Mouse (Mus musculus): ENCODE data around the gene Olfr979. TPM values are rescaled to one million over a fixed set of nuclear protein-coding genes. Genes with fewer than 3 reads are reported as not detected.

Gene Olfr979
- not detected in 2 replicates for polyA plus RNA-seq (2012; rRNA removed; ENCODE audit: low replicate concordance)

DNA sequence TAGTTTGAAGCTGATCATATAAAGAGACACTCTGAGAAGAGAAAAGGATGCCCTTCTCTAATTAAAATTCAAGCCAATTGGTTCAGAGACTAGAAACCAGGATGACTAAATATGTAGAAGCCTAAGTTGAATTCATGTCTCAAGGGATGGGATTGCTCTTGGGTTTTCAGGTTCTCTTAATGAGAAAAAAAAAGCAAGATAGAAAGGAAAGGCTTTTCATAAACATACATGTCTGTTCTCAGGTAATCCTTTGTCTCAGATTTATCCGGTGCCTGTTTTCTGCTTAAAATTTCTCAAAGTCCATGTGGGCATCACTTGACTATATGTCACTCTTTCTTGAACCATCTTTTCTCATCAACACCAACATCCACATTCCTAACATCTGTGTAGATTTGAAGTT, at the start of gene Olfr979:
Olfr979 (minus strand) TSS at position 101 of the 400 bp plus-strand sequence.

GRCm38 (mm10) chr9:40021164-40021563, 17.9 kb upstream of the Olfr979 start, which contains the start of gene Olfr981:
Gene Olfr981, plus strand, starts transcription at chr9:40021464.

DNA sequence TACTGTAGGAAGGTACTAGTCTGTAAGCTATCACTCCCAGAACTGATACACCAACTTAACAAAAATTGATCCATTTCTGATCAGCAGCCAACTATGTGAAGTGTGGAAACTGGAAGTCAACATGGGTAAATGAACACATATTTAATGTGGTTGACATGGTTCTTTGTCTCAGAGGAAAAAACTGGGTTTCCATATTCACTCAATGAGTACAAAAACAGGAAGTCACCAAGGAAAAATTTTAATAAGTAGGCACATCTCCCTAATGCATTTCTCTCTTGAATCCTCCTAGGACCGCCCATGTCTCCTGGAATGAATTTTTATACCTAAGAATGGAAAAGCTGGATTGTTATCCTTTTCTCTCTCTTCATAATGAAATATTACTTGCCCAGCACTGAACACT, 6.2 kb upstream of the Olfr979 start, which contains the start of gene Olfr980:
Olfr980 (minus strand) TSS at position 101 of the 400 bp plus-strand sequence.

GRCm38 (mm10) chr9:39991813-39992212, 11.5 kb downstream of the Olfr979 start, which contains the start of gene Olfr978:
Gene Olfr978, plus strand, starts transcription at chr9:39992113.

DNA sequence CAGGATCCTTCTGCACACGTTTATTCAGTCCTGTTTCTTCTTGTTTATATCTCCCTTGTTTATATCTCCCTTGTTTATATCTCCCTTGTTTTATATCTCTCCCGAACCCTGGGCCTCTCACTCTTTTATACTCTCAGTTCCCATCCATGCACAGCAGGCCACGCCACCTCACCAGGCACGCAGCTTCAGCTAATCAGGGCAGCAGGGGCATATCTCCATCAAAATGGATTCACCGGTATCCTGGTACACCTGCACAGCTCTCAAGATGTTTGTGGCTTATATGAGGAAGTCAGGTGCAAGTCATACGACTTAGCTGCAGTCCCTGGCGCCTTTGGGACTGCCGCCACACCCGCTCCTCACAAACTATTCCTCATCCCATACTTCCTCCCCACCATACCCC, 42.2 kb downstream of the Olfr979 start, which contains the start of gene Olfr976:
Olfr976 (minus strand) TSS at position 101 of the 400 bp plus-strand sequence.

DNA sequence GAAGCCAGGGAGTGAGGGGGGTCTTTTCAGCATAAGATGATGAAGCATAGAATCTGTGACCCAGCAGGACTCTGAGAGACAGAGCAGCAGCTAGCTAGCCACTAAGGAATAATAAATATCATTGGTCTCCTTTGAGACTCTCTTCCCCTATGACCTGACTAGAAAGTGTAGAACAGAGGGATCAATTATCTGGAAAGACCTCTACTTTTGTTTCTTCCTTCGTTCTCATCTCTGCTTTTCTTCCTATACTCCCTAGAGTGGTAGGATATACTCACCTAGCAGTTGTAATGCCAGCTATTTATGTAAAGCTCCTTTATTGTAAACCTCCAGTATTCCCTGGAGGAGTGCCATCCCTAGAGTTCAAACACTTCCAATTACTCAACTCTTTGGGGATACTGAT, 51.3 kb downstream of the Olfr979 start, which contains the start of gene Olfr975:
Olfr975 (minus strand) TSS at position 101 of the 400 bp plus-strand sequence.

Other genes starting within 250 kb of the Olfr979 start
- gene Olfr968, start 220.2 kb downstream of the Olfr979 start, polyA plus RNA-seq (2012; rRNA removed; ENCODE audit: low replicate concordance) = not detected in 2 replicates
- not detected in 2 replicates for gene Olfr969, start 212.5 kb downstream of the Olfr979 start, polyA plus RNA-seq (2012; rRNA removed; ENCODE audit: low replicate concordance)
- not detected in 2 replicates for gene Olfr970, start 194.6 kb downstream of the Olfr979 start, polyA plus RNA-seq (2012; rRNA removed; ENCODE audit: low replicate concordance)
- gene Olfr971, start 166.6 kb downstream of the Olfr979 start, polyA plus RNA-seq (2012; rRNA removed; ENCODE audit: low replicate concordance) = not detected in 2 replicates
- not detected in 2 replicates for gene Olfr972, start 137.0 kb downstream of the Olfr979 start, polyA plus RNA-seq (2012; rRNA removed; ENCODE audit: low replicate concordance)
- gene Olfr229, start 96.1 kb downstream of the Olfr979 start, polyA plus RNA-seq (2012; rRNA removed; ENCODE audit: low replicate concordance) = not detected in 2 replicates
- not detected in 2 replicates for gene Olfr974, start 66.0 kb downstream of the Olfr979 start, polyA plus RNA-seq (2012; rRNA removed; ENCODE audit: low replicate concordance)
- gene Olfr975, start 51.4 kb downstream of the Olfr979 start, polyA plus RNA-seq (2012; rRNA removed; ENCODE audit: low replicate concordance) = not detected in 2 replicates
- not detected in 2 replicates for gene Olfr976, start 42.3 kb downstream of the Olfr979 start, polyA plus RNA-seq (2012; rRNA removed; ENCODE audit: low replicate concordance)
- not detected in 2 replicates for gene Olfr978, start 11.4 kb downstream of the Olfr979 start, polyA plus RNA-seq (2012; rRNA removed; ENCODE audit: low replicate concordance)
- not detected in 2 replicates for gene Olfr980, start 6.1 kb upstream of the Olfr979 start, polyA plus RNA-seq (2012; rRNA removed; ENCODE audit: low replicate concordance)
- gene Olfr981, start 18.0 kb upstream of the Olfr979 start, polyA plus RNA-seq (2012; rRNA removed; ENCODE audit: low replicate concordance) = not detected in 2 replicates
- gene Olfr982, start 70.4 kb upstream of the Olfr979 start, polyA plus RNA-seq (2012; rRNA removed; ENCODE audit: low replicate concordance) = not detected in 2 replicates
- not detected in 2 replicates for gene Olfr983, start 90.1 kb upstream of the Olfr979 start, polyA plus RNA-seq (2012; rRNA removed; ENCODE audit: low replicate concordance)
- not detected in 2 replicates for gene Olfr984, start 110.7 kb upstream of the Olfr979 start, polyA plus RNA-seq (2012; rRNA removed; ENCODE audit: low replicate concordance)
- gene Olfr985, start 126.7 kb upstream of the Olfr979 start, polyA plus RNA-seq (2012; rRNA removed; ENCODE audit: low replicate concordance) = not detected in 2 replicates
- gene Tmem225, start 144.7 kb upstream of the Olfr979 start, polyA plus RNA-seq (2012; rRNA removed; ENCODE audit: low replicate concordance) = not detected in 2 replicates
- gene Olfr986, start 177.5 kb upstream of the Olfr979 start, polyA plus RNA-seq (2012; rRNA removed; ENCODE audit: low replicate concordance) = not detected in 2 replicates
- gene Zfp202, start 188.9 kb upstream of the Olfr979 start, polyA plus RNA-seq (2012; rRNA removed; ENCODE audit: low replicate concordance) = 0.86 and 1.8 TPM in 2 replicates

Measured in mammary gland, adult 2 months (tissue).